Mouse (Mus musculus) megakaryocyte, embryonic 14.5 days (primary cell): ENCODE data around the gene Fv1. TPM values are rescaled to one million over a fixed set of nuclear protein-coding genes. Genes with fewer than 3 reads are reported as not detected.

Experiments
- H3K27me3 ChIP-seq: replicated peaks from 2 replicates; pipeline ENCODE3; 2012; ENCODE audit warnings: inconsistent platforms
- H3K36me3 ChIP-seq: replicated peaks from 2 replicates; pipeline ENCODE3; 2012; ENCODE audit warnings: low read length, inconsistent platforms, mixed read lengths
- H3K4me1 ChIP-seq: 2 replicates; pipeline ENCODE4 v1.6.1; 2012; ENCODE audit warnings: inconsistent platforms
- H3K4me3 ChIP-seq: replicated peaks from 2 replicates; pipeline ENCODE3; 2012; ENCODE audit warnings: moderate library complexity, mild to moderate bottlenecking, inconsistent platforms
- H3K9me3 ChIP-seq: 2 replicates; pipeline ENCODE4 v1.6.1; 2012; ENCODE audit warnings: inconsistent platforms
- FLI1 ChIP-seq: IDR thresholded peaks from 2 replicates; pipeline ENCODE4 v1.6.1; 2012; ENCODE audit warnings: low read length, inconsistent platforms, mixed read lengths
- GATA1 ChIP-seq: IDR thresholded peaks from 3 replicates; pipeline ENCODE4 v1.6.1; 2012; ENCODE audit warnings: mixed read lengths, low read length, inconsistent platforms, borderline replicate concordance
- polyA plus RNA-seq: library from polyadenylated mRNA; stranded (reverse); fragments of >175 nt; gene quantifications from 2 replicates; pipeline ENCODE4 v1.2.3, GENCODE M21; 2012; ENCODE audit warnings: low replicate concordance; ENCODE audit not compliant: insufficient read depth

Fv1 gene
- polyA plus RNA-seq, 1 experiment, result not detected

- TF ChIP-seq GATA1 (no peak), FLI1 (no peak)
- Histone ChIP-seq H3K36me3 (peaks cover 52% of the 10 kb centered on the region), H3K27me3 (no peaks in the 10 kb centered on the region), H3K9me3 (no peaks in the 10 kb centered on the region), H3K4me3 (peak overlapping the region; percentile 98), H3K4me1 (peaks cover 63% of the 10 kb centered on the region)
These were observed 34.2 kb downstream of the Fv1 start for GRCm38 (mm10) chr4:147902906-147903500.

GRCm38 (mm10) chr4:147903601-147904000 lies 34.8 kb downstream of the Fv1 start:
- H3K27me3 ChIP-seq, result no peaks in the 10 kb centered on the region
- H3K9me3 ChIP-seq, result no peaks in the 10 kb centered on the region
- H3K36me3 ChIP-seq, result peaks cover 46% of the 10 kb centered on the region
- TF ChIP-seq FLI1, result no peak
- TF ChIP-seq GATA1, result no peak
- peaks cover 57% of the 10 kb centered on the region for H3K4me1 ChIP-seq
- peak overlapping the region; percentile 98 for H3K4me3 ChIP-seq

- Histone ChIP-seq H3K4me3 (peak within 1 kb of the TSS; percentile 98), H3K9me3 (no peaks in the 10 kb centered on the region), H3K36me3 (peaks cover 39% of the 10 kb centered on the region), H3K27me3 (peaks cover 2% of the 10 kb centered on the region), H3K4me1 (peaks cover 48% of the 10 kb centered on the region)
- TF ChIP-seq FLI1, result no peak
- no peak for TF ChIP-seq GATA1
These were observed 35.7 kb downstream of the Fv1 start, which contains the start of gene Mfn2 for GRCm38 (mm10) chr4:147904313-147905089. Mfn2 (minus strand) TSS chr4:147904704.

GRCm38 (mm10) chr4:147905090-147905659 lies 36.4 kb downstream of the Fv1 start:
- H3K36me3 ChIP-seq, result peaks cover 38% of the 10 kb centered on the region
- H3K4me1 ChIP-seq, result peaks cover 41% of the 10 kb centered on the region
- peak overlapping the region; percentile 98 for H3K4me3 ChIP-seq
- H3K27me3 ChIP-seq, result peaks cover 7% of the 10 kb centered on the region
- TF ChIP-seq FLI1, result no peak
- no peak for TF ChIP-seq GATA1
- H3K9me3 ChIP-seq, result no peaks in the 10 kb centered on the region

GRCm38 (mm10) chr4:147906230-147906629 lies 37.5 kb downstream of the Fv1 start:
- Histone ChIP-seq H3K9me3 (no peaks in the 10 kb centered on the region), H3K27me3 (peaks cover 13% of the 10 kb centered on the region), H3K4me1 (peaks cover 31% of the 10 kb centered on the region), H3K36me3 (peaks cover 35% of the 10 kb centered on the region), H3K4me3 (no peak overlapping the region)
- no peak for TF ChIP-seq FLI1
- no peak for TF ChIP-seq GATA1

- Histone ChIP-seq H3K36me3 (peaks cover 32% of the 10 kb centered on the region), H3K4me1 (peaks cover 13% of the 10 kb centered on the region), H3K4me3 (no peak overlapping the region), H3K9me3 (no peaks in the 10 kb centered on the region), H3K27me3 (peaks cover 13% of the 10 kb centered on the region)
- TF ChIP-seq GATA1 (no peak), FLI1 (no peak)
These were observed 40.7 kb downstream of the Fv1 start for GRCm38 (mm10) chr4:147909486-147909885.

GRCm38 (mm10) chr4:147918459-147919121 lies 49.8 kb downstream of the Fv1 start:
- no peak for TF ChIP-seq GATA1
- TF ChIP-seq FLI1, result no peak

More at GRCm38 (mm10) chr4:147918459-147919121, 49.8 kb downstream of the Fv1 start:
- Histone ChIP-seq H3K4me1 (peaks cover 17% of the 10 kb centered on the region; the same call in 1 of the 2 replicates), H3K4me3 (no peak overlapping the region), H3K27me3 (peaks cover 3% of the 10 kb centered on the region), H3K9me3 (peaks cover 1% of the 10 kb centered on the region; the same call in 1 of the 2 replicates), H3K36me3 (peaks cover 67% of the 10 kb centered on the region)

Other genes starting within 250 kb of the Fv1 start
- gene Zfp979, start 226.5 kb upstream of the Fv1 start, polyA plus RNA-seq, result 0.39 TPM in 1 of 2 replicates, not detected in the other
- not detected in 2 replicates for gene Zfp534, start 166.4 kb upstream of the Fv1 start, polyA plus RNA-seq
- gene Zfp984, start 59.2 kb upstream of the Fv1 start, polyA plus RNA-seq, result 0.07 TPM in 1 of 2 replicates, not detected in the other
- not detected in 2 replicates for gene Zfp933, start 20.6 kb upstream of the Fv1 start, polyA plus RNA-seq
- 44.2 and 60.2 TPM in 2 replicates for gene Miip, start 163 bp upstream of the Fv1 start, polyA plus RNA-seq
- gene Mfn2, start 35.7 kb downstream of the Fv1 start, polyA plus RNA-seq, result 19.0 and 25.4 TPM in 2 replicates
- 11.8 and 14.9 TPM in 2 replicates for gene Plod1, start 67.8 kb downstream of the Fv1 start, polyA plus RNA-seq
- gene 2510039O18Rik, start 71.9 kb downstream of the Fv1 start, polyA plus RNA-seq, result 87.3 and 131 TPM in 2 replicates
- not detected in 2 replicates for gene Nppb, start 116.8 kb downstream of the Fv1 start, polyA plus RNA-seq
- gene Nppa, start 131.7 kb downstream of the Fv1 start, polyA plus RNA-seq, result not detected in 2 replicates
- gene Clcn6, start 169.8 kb downstream of the Fv1 start, polyA plus RNA-seq, result 2.4 and 3.5 TPM in 2 replicates
- gene Mthfr, start 170.1 kb downstream of the Fv1 start, polyA plus RNA-seq, result 3.5 and 7.0 TPM in 2 replicates
- gene Agtrap, start 219.1 kb downstream of the Fv1 start, polyA plus RNA-seq, result 16.5 and 50.7 TPM in 2 replicates